Mouse (Mus musculus): ENCODE measurements at regions not wholly inside any gene's neighbourhood (a gene's known extent, or its start where the extent isn't known, plus 50 kb on each side); places are given as distances from the start of the nearest gene placed in this dataset.

DNA sequence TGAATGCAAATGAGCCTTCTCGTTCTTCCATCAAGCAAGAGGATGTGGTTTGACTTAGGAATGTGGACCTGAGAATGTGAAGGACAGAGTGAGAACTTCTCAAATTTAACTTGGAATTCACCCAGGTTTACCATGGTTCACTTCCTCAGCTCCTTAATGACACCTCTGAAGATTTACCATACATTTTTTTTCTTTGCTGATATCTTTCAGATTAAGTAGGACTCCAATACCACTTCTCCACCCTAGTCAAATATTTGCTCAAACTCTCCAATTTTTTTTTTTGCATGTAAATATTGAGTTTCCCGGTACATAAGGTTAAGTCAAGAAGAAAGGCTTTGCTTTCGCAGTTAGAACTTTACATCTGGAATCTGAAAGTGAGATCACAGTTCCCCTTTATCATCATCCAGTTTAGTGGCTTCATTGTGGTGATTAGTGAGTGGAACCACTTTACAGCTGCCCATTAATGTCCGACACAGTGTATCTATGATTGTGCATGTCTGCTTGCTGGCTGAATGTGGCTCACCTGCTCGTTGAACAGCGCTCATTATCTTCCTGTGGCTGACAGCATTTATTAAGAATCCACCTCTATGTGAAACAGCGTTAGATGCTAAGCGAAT is 446.0 kb upstream of the Adam34 start:
- Histone ChIP-seq H3K27ac (no peak overlapping the region), H3K4me3 (no peak overlapping the region)
- no peak for TF ChIP-seq CTCF (IDR thresholded peaks at IDR 0.05)
- intact Hi-C loops (cut with DNase I) = no loop called here
- DNase-seq (ENCODE audit: extremely low spot score in 1 of 2, low spot score in 2 of 2) = no peak

DNA sequence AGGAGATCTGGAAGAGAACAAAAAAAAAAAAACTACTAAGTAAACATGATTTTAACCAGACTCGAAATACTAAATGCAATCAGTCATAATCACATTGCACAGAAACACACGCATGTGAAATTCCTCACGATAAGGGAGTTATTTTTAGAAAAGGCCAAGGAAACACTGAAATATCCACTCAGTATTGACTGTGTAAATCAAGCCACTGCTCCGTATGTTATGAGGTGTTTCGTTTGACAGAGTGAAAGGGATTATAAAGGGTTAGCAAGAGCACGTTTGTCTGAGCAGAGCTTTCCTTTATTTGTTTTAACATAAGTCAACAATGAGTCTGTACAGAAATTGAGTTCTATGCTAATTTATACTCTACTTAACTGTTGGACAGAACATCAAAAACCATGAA is 455.3 kb upstream of the Adam34 start:
- intact Hi-C loops (cut with DNase I) = no loop called here
- no peak for TF ChIP-seq CTCF (IDR thresholded peaks at IDR 0.05)
- DNase-seq (ENCODE audit: extremely low spot score in 1 of 2, low spot score in 2 of 2) = no peak
- H3K4me3 ChIP-seq = no peak overlapping the region
- no peak overlapping the region for H3K27ac ChIP-seq

DNA sequence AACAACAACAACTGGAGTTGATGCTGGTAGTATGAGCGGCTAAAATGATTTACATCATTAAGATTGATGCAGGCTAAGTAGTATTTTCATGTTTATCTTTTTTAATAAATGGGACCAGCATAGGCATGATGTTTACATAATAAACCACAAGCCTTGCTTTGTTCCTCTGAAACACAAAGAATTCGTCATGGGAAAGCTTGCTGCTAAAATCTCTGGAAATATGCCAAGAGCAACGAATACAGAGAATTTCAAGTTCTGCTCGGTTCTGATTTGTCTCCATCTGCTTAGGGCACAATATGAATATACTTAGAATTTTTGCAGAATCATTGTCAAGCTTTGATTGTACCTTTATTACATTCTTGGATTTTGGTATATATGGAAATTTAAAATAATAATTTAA is 467.2 kb upstream of the Adam34 start:
- Histone ChIP-seq H3K27ac (no peak overlapping the region), H3K4me3 (no peak overlapping the region)
- no peak for TF ChIP-seq CTCF (IDR thresholded peaks at IDR 0.05)
- intact Hi-C loops (cut with DNase I) = no loop called here
- no peak for DNase-seq (ENCODE audit: extremely low spot score in 1 of 2, low spot score in 2 of 2)

DNA sequence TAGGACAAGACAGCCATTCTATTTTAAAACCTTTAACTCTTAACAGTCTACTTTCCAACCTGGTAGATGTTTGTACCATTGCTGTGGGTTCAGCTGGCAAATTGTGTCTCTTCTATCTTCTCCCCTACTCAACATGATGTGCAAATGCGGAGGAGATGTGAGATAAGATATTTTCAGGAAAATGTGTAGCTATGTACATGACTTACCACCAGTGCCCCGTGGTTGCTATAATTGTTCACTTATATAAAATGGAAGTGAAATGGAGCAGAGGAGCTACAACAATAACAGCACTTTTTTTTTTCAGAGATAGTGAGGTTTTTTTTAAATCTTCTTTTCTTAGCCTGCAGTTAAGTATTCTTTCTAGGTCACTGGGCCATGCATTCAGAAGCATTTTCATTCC is 492.4 kb upstream of the Adam34 start:
- no peak overlapping the region for H3K27ac ChIP-seq
- TF ChIP-seq CTCF (IDR thresholded peaks at IDR 0.05) = no peak
- intact Hi-C loops (cut with DNase I) = loop anchor here (5.0 kb wide), 1 partner anchor 735 kb away; the partner anchor contains the start of gene Fat1
- DNase-seq (ENCODE audit: extremely low spot score in 1 of 2, low spot score in 2 of 2) = no peak
- no peak overlapping the region for H3K4me3 ChIP-seq

DNA sequence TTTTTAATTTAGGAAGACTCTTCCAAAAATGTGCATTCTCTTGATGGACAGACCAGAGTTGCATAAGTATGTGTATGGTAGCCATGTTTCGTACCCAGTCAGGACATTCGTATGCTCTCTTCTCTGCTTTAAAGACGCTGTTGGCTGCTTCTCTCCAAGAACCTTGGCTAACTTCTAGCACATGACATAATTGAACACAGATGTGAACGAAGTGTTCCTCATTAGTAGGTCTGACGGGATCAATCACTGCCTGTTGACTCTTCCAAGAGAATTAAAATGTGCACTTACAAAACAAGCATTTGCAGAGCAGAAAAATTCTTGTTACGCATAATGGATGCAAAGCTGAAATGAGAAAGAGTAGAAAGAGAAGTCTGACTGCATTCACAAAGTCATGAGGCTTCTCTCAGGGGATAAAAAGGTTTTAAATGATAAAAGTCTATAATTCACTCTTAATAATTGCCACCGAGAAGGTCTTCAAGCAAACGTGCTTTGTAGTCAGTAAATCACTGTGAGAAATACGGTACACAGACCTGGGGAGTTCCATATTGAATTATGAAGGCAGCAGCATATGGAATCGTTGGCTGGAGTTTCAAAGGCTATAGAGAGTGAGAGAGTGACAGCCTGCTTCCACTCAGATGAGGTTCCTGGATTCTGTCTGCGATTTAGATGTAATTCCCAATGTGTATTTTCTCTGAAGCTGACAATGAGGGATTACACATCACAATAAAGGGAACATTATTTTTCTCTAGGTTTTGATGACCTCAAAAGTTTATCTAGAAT is 496.7 kb upstream of the Adam34 start:
- Histone ChIP-seq H3K27ac (no peak overlapping the region), H3K4me3 (no peak overlapping the region)
- DNase-seq (ENCODE audit: extremely low spot score in 1 of 2, low spot score in 2 of 2) = no peak
- intact Hi-C loops (cut with DNase I) = no loop called here
- no peak for TF ChIP-seq CTCF (IDR thresholded peaks at IDR 0.05)

DNA sequence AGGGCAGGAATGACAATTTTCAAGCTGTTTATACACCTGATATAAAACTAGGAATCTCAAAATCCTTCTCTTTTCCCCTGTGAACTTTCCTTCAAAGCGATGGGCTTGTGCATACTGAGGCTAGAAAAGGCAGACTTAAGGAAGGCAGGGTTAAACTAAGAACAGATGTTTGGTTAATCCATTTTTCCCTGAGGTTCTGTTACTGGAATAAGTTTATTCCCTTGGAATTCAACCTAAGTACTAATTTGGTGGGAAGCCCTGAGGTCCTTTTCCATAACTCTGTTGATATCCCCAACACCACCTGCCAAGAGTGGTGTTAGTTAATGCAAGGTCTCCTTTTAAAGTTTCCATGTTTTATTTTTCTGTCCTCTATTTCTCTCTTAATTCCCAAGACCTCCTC is 512.5 kb upstream of the Adam34 start:
- DNase-seq (ENCODE audit: extremely low spot score in 1 of 2, low spot score in 2 of 2) = no peak
- intact Hi-C loops (cut with DNase I) = no loop called here
- Histone ChIP-seq H3K4me3 (no peak overlapping the region), H3K27ac (no peak overlapping the region)
- no peak for TF ChIP-seq CTCF (IDR thresholded peaks at IDR 0.05)

DNA sequence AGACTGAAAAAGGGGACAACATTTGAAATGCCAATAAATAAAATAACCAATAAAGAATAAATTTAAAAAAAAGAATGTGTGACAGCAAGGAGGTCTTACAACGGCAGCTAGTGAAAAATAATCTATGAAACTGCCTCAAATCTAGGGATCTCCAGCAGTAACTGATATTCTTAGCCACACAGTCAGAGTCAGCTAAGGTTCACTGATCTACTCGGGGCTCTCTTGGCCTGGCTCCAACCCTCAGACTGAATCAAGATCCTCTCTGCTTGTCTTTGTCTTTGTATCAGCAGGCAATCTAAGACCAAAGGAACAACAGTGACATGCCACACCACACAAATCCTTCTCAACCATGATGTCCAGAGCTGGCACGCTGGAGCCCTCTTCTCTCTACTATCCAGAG is 542.5 kb upstream of the Adam34 start:
- intact Hi-C loops (cut with DNase I) = no loop called here
- DNase-seq (ENCODE audit: extremely low spot score in 1 of 2, low spot score in 2 of 2) = no peak
- H3K4me3 ChIP-seq = no peak overlapping the region
- H3K27ac ChIP-seq = no peak overlapping the region
- no peak for TF ChIP-seq CTCF (IDR thresholded peaks at IDR 0.05)

DNA sequence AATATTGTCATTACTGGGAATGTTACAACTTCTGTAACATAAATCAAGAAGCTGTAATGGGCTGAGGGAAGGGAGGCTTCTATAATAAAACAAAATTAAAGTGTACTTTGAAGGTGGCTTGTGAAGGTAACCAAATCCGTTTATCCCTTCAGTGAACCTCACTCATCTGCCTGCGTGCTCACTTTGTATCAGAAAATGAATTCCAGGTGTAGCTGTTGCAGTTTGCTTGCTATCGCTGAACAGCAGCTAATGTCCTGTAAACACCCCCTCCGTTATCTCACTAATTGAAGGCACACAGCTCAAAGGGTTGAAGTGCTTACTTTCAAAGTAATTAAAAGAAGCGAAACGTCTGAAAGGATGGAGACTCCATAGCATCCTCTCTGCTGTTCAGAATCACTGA is 547.2 kb upstream of the Adam34 start:
- TF ChIP-seq CTCF (IDR thresholded peaks at IDR 0.05) = no peak
- intact Hi-C loops (cut with DNase I) = no loop called here
- H3K27ac ChIP-seq = no peak overlapping the region
- no peak for DNase-seq (ENCODE audit: extremely low spot score in 1 of 2, low spot score in 2 of 2)
- H3K4me3 ChIP-seq = no peak overlapping the region

DNA sequence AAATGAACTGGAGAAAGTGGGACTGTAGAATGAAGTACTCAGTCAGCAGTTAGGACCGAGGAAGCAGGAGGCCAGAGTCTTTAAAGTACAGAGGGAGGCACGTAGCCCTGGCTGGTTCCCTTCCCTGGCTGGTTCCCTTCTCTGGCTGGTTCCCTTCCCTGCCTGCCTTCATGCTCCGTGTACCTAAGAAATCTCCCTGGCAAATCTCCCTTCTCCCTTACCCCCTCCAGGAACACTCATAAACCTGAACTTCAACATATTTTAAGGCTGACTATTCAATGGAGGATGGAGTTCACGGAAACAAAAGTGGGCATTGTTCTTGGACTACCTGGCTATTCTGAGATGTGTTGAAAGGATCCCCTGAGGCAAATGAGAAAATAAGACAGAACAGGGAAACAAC is 551.2 kb upstream of the Adam34 start:
- no peak overlapping the region for H3K27ac ChIP-seq
- no peak for DNase-seq (ENCODE audit: extremely low spot score in 1 of 2, low spot score in 2 of 2)
- intact Hi-C loops (cut with DNase I) = no loop called here
- TF ChIP-seq CTCF (IDR thresholded peaks at IDR 0.05) = no peak
- no peak overlapping the region for H3K4me3 ChIP-seq

DNA sequence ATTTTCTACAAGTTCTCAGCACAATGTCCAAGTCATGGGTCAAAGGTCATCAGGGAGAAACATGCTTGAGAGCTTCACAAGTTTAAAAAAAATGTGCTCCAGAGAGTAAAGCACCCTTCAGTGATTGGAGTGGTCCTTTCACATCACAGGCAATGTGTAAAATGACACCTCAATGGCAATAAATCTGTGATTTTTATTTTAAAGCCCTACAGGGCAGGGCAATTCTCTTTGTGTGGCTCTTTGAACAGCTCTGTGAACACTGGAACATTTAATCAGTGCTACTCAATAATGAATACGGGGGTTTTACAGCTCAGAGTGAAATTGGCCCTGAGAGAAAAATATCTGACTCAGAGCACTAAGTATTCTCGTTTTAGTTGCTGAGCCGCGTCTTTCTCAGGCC is 563.5 kb upstream of the Adam34 start:
- Histone ChIP-seq H3K27ac (no peak overlapping the region), H3K4me3 (no peak overlapping the region)
- intact Hi-C loops (cut with DNase I) = no loop called here
- TF ChIP-seq CTCF (IDR thresholded peaks at IDR 0.05) = no peak
- DNase-seq (ENCODE audit: extremely low spot score in 1 of 2, low spot score in 2 of 2) = no peak

DNA sequence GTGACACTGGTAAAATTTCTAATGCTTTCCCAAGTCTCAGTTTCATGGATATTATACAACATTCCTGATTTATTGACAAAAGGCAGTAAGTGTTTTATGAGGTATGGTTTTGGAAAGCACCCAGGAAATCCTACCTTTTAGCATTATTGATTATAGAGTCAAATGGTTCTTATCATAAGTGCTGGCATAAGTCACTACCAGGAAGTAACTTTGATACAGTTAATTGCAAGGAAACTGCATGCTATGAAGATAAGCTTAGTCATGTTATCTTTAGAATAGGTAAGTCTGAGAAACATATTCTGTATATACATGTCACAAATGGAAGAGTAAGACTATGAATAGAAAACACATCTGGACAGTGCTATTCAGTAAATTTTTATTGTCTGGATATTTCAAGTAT is 608.4 kb upstream of the Adam34 start:
- no peak for DNase-seq (ENCODE audit: extremely low spot score in 1 of 2, low spot score in 2 of 2)
- intact Hi-C loops (cut with DNase I) = no loop called here
- H3K4me3 ChIP-seq = no peak overlapping the region
- H3K27ac ChIP-seq = no peak overlapping the region
- no peak for TF ChIP-seq CTCF (IDR thresholded peaks at IDR 0.05)

DNA sequence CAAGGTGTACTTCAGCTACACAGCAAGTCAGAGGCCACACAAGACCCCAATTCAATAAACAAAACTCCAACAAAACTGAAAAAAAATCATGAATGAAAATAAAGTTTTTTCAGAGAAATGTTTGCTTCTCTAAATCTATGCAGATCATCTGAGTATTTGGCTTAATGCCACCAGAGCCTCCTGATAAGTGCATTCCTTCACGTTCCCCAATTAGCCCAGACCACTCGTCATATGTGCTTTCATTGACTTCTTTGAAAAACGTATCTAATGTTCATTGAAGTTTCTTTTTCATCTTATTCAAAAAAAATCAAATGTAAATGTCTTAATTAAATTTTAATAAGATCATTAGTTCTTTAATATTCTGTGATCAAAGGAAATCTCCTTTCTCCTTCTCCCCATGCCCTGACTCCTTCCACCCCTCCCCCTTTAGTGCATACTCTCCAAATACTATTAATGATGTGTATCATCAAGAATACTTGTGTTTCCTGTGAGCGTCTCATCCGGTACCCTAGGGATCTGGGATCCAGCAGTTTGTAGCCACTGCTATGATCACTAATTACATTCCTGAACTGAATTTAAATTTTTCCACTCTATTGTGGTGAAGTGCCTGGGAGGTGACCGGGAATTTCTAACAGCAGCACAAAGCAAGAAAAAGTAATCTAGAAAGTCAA is 600.8 kb upstream of the Fat1 start:
- H3K27ac ChIP-seq = no peak overlapping the region
- DNase-seq (ENCODE audit: extremely low spot score in 1 of 2, low spot score in 2 of 2) = no peak
- intact Hi-C loops (cut with DNase I) = no loop called here
- no peak for TF ChIP-seq CTCF (IDR thresholded peaks at IDR 0.05)
- H3K4me3 ChIP-seq = no peak overlapping the region

All from left cerebral cortex, adult 2 months (tissue).